ENCODE assay signal across 18 mouse cellular contexts in the genomic region with DNA sequence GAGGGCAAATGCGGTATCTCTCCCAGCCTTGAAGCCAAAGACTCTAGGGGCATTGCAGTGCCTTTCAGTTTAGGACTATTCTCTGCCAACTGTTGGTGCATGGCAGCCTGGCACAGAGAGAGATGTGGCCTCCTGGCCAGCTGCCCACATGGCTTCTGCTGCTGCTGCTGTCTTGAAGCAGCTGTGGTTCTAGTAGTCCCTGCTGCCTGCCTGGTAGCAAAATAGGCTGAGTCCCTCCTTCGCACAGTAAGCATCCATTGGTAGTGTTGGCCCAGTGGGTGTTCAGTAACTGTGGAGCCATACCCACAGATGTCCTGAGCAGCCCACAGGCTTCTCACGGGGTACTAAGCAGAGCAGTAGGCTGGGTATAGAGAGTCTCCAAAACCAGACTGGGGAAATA. TPM values are rescaled to one million over a fixed set of nuclear protein-coding genes. Genes with fewer than 3 reads are reported as not detected.
DNase-seq lines count a peak whose midpoint lies in the region; ATAC-seq and TF ChIP-seq lines count a peak whose summit lies in the region.
"Had no signal": no experiment of that assay in that cellular context is flagged by ENCODE, and none has a peak within 500 bp of the region (broad histone marks: within the 10 kb centered on the region; RNA-seq: fewer than 3 reads in every experiment).

No protein-coding gene starts in this region.

- H3K4me3 ChIP-seq in forebrain, embryonic 16.5 days (replicated peaks; ENCODE audit: low read length), result no peak overlapping the region
- no peak overlapping the region for H3K4me3 ChIP-seq in midbrain, postnatal 0 days (ENCODE audit: low read depth, low read length)
- H3K4me3 ChIP-seq: heart, adult 2 months; liver, embryonic 12.5 days; midbrain, embryonic 12.5 days had no signal

- WGBS in forebrain, embryonic 16.5 days, result 88% methylated on average over 3 of the region's 3 CpGs
- 83% methylated on average over 3 of the region's 3 CpGs for WGBS in midbrain, postnatal 0 days

- no peaks in the 10 kb centered on the region for H3K9me3 ChIP-seq in forebrain, embryonic 16.5 days (ENCODE audit: control insufficient read depth, low read length)
- H3K9me3 ChIP-seq in midbrain, postnatal 0 days (ENCODE audit: low read length), result no peaks in the 10 kb centered on the region
- H3K9me3 ChIP-seq: liver, embryonic 12.5 days; midbrain, embryonic 12.5 days had no signal

- H3K9ac ChIP-seq in forebrain, embryonic 16.5 days (replicated peaks; ENCODE audit: low read depth, low read length), result no peak overlapping the region
- H3K9ac ChIP-seq in midbrain, postnatal 0 days (replicated peaks; ENCODE audit: low read length, poor library complexity, severe bottlenecking), result no peak overlapping the region
- H3K9ac ChIP-seq: liver, embryonic 12.5 days; midbrain, embryonic 12.5 days had no signal

- no peak for DNase-seq in frontal cortex, postnatal 10 days (ENCODE audit: low spot score in 2 of 2)
- DNase-seq in layer of hippocampus, adult 9-11 months, result peak; percentile 75
- DNase-seq in layer of hippocampus, adult 9-10 months (ENCODE audit: low spot score), result no peak
- peak; percentile 77 for DNase-seq in midbrain, postnatal 0 days (ENCODE audit: low spot score)
- DNase-seq in kidney, postnatal 25 days, result no peak
- no peak for DNase-seq in testis, postnatal 10 days (ENCODE audit: low spot score)
- DNase-seq: cerebellum, adult 18-20 months; heart, postnatal 14 days; kidney, adult 18-20 months; lung, postnatal 10 days had no signal

- H3K4me1 ChIP-seq in forebrain, embryonic 16.5 days (replicated peaks; ENCODE audit: control insufficient read depth, insufficient read depth, low read length), result peaks cover 11% of the 10 kb centered on the region
- peaks cover 1% of the 10 kb centered on the region; the same call in 1 of the 2 replicates for H3K4me1 ChIP-seq in midbrain, postnatal 0 days (ENCODE audit: insufficient read depth, low read length)
- H3K4me1 ChIP-seq: liver, embryonic 12.5 days had no signal

- H3K36me3 ChIP-seq in forebrain, embryonic 16.5 days (ENCODE audit: control insufficient read depth, insufficient read depth), result no peaks in the 10 kb centered on the region
- H3K36me3 ChIP-seq in midbrain, postnatal 0 days (ENCODE audit: insufficient read depth, low read length), result no peaks in the 10 kb centered on the region
- H3K36me3 ChIP-seq: G1E; liver, embryonic 12.5 days; midbrain, embryonic 12.5 days had no signal

- no peak overlapping the region for H3K4me2 ChIP-seq in forebrain, embryonic 16.5 days (ENCODE audit: low read length)
- H3K4me2 ChIP-seq in midbrain, postnatal 0 days (ENCODE audit: low read depth, low read length, poor library complexity, severe bottlenecking), result no peak overlapping the region
- H3K4me2 ChIP-seq: liver, embryonic 12.5 days; midbrain, embryonic 12.5 days had no signal

- no peak overlapping the region for H3K27ac ChIP-seq in forebrain, embryonic 16.5 days (ENCODE audit: low read length)
- H3K27ac ChIP-seq in midbrain, postnatal 0 days (ENCODE audit: low read depth, low read length), result no peak overlapping the region
- H3K27ac ChIP-seq: heart, adult 2 months; liver, embryonic 12.5 days; midbrain, embryonic 12.5 days had no signal

- TF ChIP-seq CTCF in midbrain, postnatal 0 days (IDR thresholded peaks at IDR 0.05), result no peak

- peak; percentile 88 for ATAC-seq in frontal cortex, adult (ENCODE audit: low TSS enrichment)
- ATAC-seq in forebrain, embryonic 16.5 days, result 0 out of 2 replicates have a peak, but pooled peaks have one; percentile 39
- ATAC-seq in midbrain, postnatal 0 days (ENCODE audit: low FRiP score), result 0 out of 2 replicates have a peak, but pooled peaks have one; percentile 10
- ATAC-seq: liver, embryonic 12.5 days had no signal

- no peaks in the 10 kb centered on the region for H3K27me3 ChIP-seq in forebrain, embryonic 16.5 days (replicated peaks; ENCODE audit: control insufficient read depth, insufficient read depth, low read length)
- no peaks in the 10 kb centered on the region for H3K27me3 ChIP-seq in midbrain, postnatal 0 days (ENCODE audit: insufficient read depth, low read length)
- H3K27me3 ChIP-seq: liver, embryonic 12.5 days; midbrain, embryonic 12.5 days had no signal

RNA-seq across cellular contexts. Expression of a gene that starts 9.3 kb away (rescaled TPM):
- polyA plus RNA-seq in forebrain, embryonic 16.5 days (2015; fragmentation: Nextera tagmentation; extraction: Ambion mirVana), result 45.4 and 48.1 TPM in 2 replicates
- 195 and 197 TPM in 2 replicates for total RNA-seq in midbrain, postnatal 0 days (2014; rRNA removed)
- polyA plus RNA-seq in midbrain, postnatal 0 days (2015; fragmentation: Nextera tagmentation; extraction: Ambion mirVana), result 39.2 and 40.9 TPM in 2 replicates
- total RNA-seq: heart, adult 2 months; heart, postnatal 14 days; neutrophil, adult 5-6 weeks had no signal
- polyA plus RNA-seq: C2C12; G1E; heart, adult 2 months; liver, embryonic 12.5 days had no signal

Comparison
In these comparisons a context has a peak if more than half of its experiments do, and no peak if none do; other contexts are left out.
1. DNase-seq: peak in layer of hippocampus, adult 9-11 months (single experiment) and midbrain, postnatal 0 days (single experiment); none in frontal cortex, postnatal 10 days (0 of 2), layer of hippocampus, adult 9-10 months (single experiment), kidney, postnatal 25 days (0 of 2) and testis, postnatal 10 days (single experiment).
2. ATAC-seq: peak in every context shown above with its lines; median percentile 88 in frontal cortex, adult; 39 in forebrain, embryonic 16.5 days; 10 in midbrain, postnatal 0 days.